ENCODE assay signal across 30 mouse cellular contexts in genomic region chr10:29193769-29194168, GRCm38 (mm10). TPM values are rescaled to one million over a fixed set of nuclear protein-coding genes. Genes with fewer than 3 reads are reported as not detected.
DNase-seq lines count a peak whose midpoint lies in the region; ATAC-seq lines count a peak whose summit lies in the region.
"Had no signal": no experiment of that assay in that cellular context is flagged by ENCODE, and none has a peak within 500 bp of the region (broad histone marks: within the 10 kb centered on the region; RNA-seq: fewer than 3 reads in every experiment).

No protein-coding gene starts in this region.

- peak; percentile 79 for ATAC-seq in frontal cortex, adult (ENCODE audit: low TSS enrichment)
- ATAC-seq in midbrain, embryonic 11.5 days (ENCODE audit: low FRiP score) = no peak
- ATAC-seq: activated CD4-positive, CD25-positive, alpha-beta regulatory T cell, adult 4 months; CD4-positive, CD25-positive, alpha-beta regulatory T cell, adult 4 months; forebrain, embryonic 15.5 days; forebrain, postnatal 0 days; Patski had no signal

- no peaks in the 10 kb centered on the region for H3K27me3 ChIP-seq in midbrain, embryonic 11.5 days (ENCODE audit: control insufficient read depth, insufficient read depth, low read length)
- H3K27me3 ChIP-seq in midbrain, embryonic 10.5 days (ENCODE audit: low read depth, poor library complexity, severe bottlenecking) = no peaks in the 10 kb centered on the region
- H3K27me3 ChIP-seq: CH12.LX; embryonic facial prominence, embryonic 13.5 days; embryonic facial prominence, embryonic 15.5 days; forebrain, embryonic 12.5 days; forebrain, embryonic 15.5 days had no signal

- H3K4me1 ChIP-seq in midbrain, embryonic 11.5 days (ENCODE audit: control insufficient read depth, insufficient read depth, low read length) = no peaks in the 10 kb centered on the region
- no peaks in the 10 kb centered on the region for H3K4me1 ChIP-seq in midbrain, embryonic 10.5 days
- H3K4me1 ChIP-seq: embryonic facial prominence, embryonic 13.5 days; embryonic facial prominence, embryonic 15.5 days; forebrain, embryonic 10.5 days; forebrain, embryonic 12.5 days; forebrain, embryonic 15.5 days had no signal

- peaks cover 22% of the 10 kb centered on the region for H3K36me3 ChIP-seq in midbrain, embryonic 11.5 days (ENCODE audit: control insufficient read depth, insufficient read depth, low read length)
- peaks cover 70% of the 10 kb centered on the region for H3K36me3 ChIP-seq in midbrain, embryonic 10.5 days
- H3K36me3 ChIP-seq: embryonic facial prominence, embryonic 15.5 days had no signal

- no peak overlapping the region for H3K9ac ChIP-seq in midbrain, embryonic 11.5 days (ENCODE audit: low read length)
- H3K9ac ChIP-seq: embryonic facial prominence, embryonic 13.5 days; embryonic facial prominence, embryonic 15.5 days; forebrain, embryonic 12.5 days; forebrain, embryonic 15.5 days; forebrain, postnatal 0 days had no signal

- no peak for DNase-seq in frontal cortex, postnatal 25 days (ENCODE audit: low spot score in 2 of 2)
- DNase-seq in midbrain, embryonic 11.5 days (ENCODE audit: low spot score, missing footprints) = peak; percentile 10
- no peak for DNase-seq in midbrain, embryonic 10.5 days (ENCODE audit: low spot score)
- no peak for DNase-seq in heart, postnatal 4 days
- DNase-seq: adrenal gland, adult 8-10 months; adrenal gland, postnatal 14 days; adrenal gland, postnatal 36 days; B cell, adult 2 months; cerebellum, adult 11 months; cerebellum, adult 18-20 months; cerebellum, adult 8-10 months; cerebellum, adult 9-11 months; cerebellum, postnatal 14 days; cerebellum, postnatal 36 days; embryo, embryonic 11 days; forebrain, postnatal 0 days had no signal

- no peak overlapping the region for H3K27ac ChIP-seq in midbrain, embryonic 11.5 days (ENCODE audit: low read depth, low read length)
- no peak overlapping the region for H3K27ac ChIP-seq in midbrain, embryonic 10.5 days (replicated peaks)
- H3K27ac ChIP-seq: embryonic facial prominence, embryonic 13.5 days; embryonic facial prominence, embryonic 15.5 days; forebrain, embryonic 10.5 days; forebrain, embryonic 12.5 days; forebrain, embryonic 15.5 days had no signal

- H3K4me3 ChIP-seq in midbrain, embryonic 11.5 days (ENCODE audit: low read depth, low read length) = no peak overlapping the region
- H3K4me3 ChIP-seq in midbrain, embryonic 10.5 days = no peak overlapping the region
- H3K4me3 ChIP-seq: embryonic facial prominence, embryonic 13.5 days; embryonic facial prominence, embryonic 15.5 days; erythroblast, embryonic 14.5 days; forebrain, embryonic 10.5 days; forebrain, embryonic 12.5 days; forebrain, embryonic 15.5 days had no signal

- H3K9me3 ChIP-seq in midbrain, embryonic 11.5 days (ENCODE audit: control insufficient read depth, low read length) = no peaks in the 10 kb centered on the region
- H3K9me3 ChIP-seq in midbrain, embryonic 10.5 days (replicated peaks) = peaks cover 12% of the 10 kb centered on the region
- H3K9me3 ChIP-seq: embryonic facial prominence, embryonic 15.5 days; forebrain, embryonic 15.5 days had no signal

- no peak overlapping the region for H3K4me2 ChIP-seq in midbrain, embryonic 11.5 days
- H3K4me2 ChIP-seq: embryonic facial prominence, embryonic 13.5 days; embryonic facial prominence, embryonic 15.5 days; forebrain, embryonic 12.5 days; forebrain, embryonic 15.5 days had no signal

RNA-seq across cellular contexts. Expression of gene Gm49353, which starts 5.0 kb away (rescaled TPM):
- polyA plus RNA-seq in midbrain, embryonic 11.5 days (2014; fragmentation: Nextera tagmentation; extraction: Ambion mirVana) = 2.5 and 4.9 TPM in 2 replicates
- polyA plus RNA-seq in midbrain, embryonic 10.5 days (2016; fragmentation: Nextera tagmentation; extraction: Ambion mirVana) = 1.1 and 2.0 TPM in 2 replicates
- not detected for total RNA-seq in heart, postnatal 4 days (2021)
- total RNA-seq: adrenal gland, postnatal 14 days; CH12.LX; common myeloid progenitor, adult 5-6 weeks; G1E had no signal
- polyA plus RNA-seq: activated CD4-positive, CD25-positive, alpha-beta regulatory T cell, adult 4 months; CD4-positive, CD25-positive, alpha-beta regulatory T cell, adult 4 months; embryonic facial prominence, embryonic 11.5 days; erythroblast, embryonic 14.5 days; G1E had no signal

RNA-seq across cellular contexts. Expression of gene 9330159F19Rik, which starts 17.6 kb away (rescaled TPM):
- 7.7 and 8.7 TPM in 2 replicates for polyA plus RNA-seq in midbrain, embryonic 11.5 days (2014; fragmentation: Nextera tagmentation; extraction: Ambion mirVana)
- 2.5 and 4.4 TPM in 2 replicates for polyA plus RNA-seq in midbrain, embryonic 10.5 days (2016; fragmentation: Nextera tagmentation; extraction: Ambion mirVana)
- under 1 TPM in 1 of 2 experiments, not detected in 1; 0.09 TPM for total RNA-seq in heart, postnatal 4 days (2021)
- total RNA-seq: common myeloid progenitor, adult 5-6 weeks had no signal
- polyA plus RNA-seq: CD4-positive, CD25-positive, alpha-beta regulatory T cell, adult 4 months; erythroblast, embryonic 14.5 days had no signal

RNA-seq across cellular contexts. Expression of gene Soga3, which starts 50.1 kb away (rescaled TPM):
- 35.0 and 35.2 TPM in 2 replicates for polyA plus RNA-seq in midbrain, embryonic 11.5 days (2014; fragmentation: Nextera tagmentation; extraction: Ambion mirVana)
- polyA plus RNA-seq in midbrain, embryonic 10.5 days (2016; fragmentation: Nextera tagmentation; extraction: Ambion mirVana) = 14.5 and 24.2 TPM in 2 replicates
- under 1 TPM in 1 of 2 experiments, not detected in 1; 0.25 TPM for total RNA-seq in heart, postnatal 4 days (2021)
- total RNA-seq: CH12.LX; common myeloid progenitor, adult 5-6 weeks had no signal
- polyA plus RNA-seq: activated CD4-positive, CD25-positive, alpha-beta regulatory T cell, adult 4 months; CD4-positive, CD25-positive, alpha-beta regulatory T cell, adult 4 months; erythroblast, embryonic 14.5 days had no signal
